Mouse (Mus musculus) megakaryocyte, embryonic 14.5 days (primary cell): ENCODE results near the gene Junb.

ENCODE experiments used
- FLI1 ChIP-seq: IDR thresholded peaks from 2 replicates; pipeline ENCODE4 v1.6.1; 2012; ENCODE audit warnings: low read length, inconsistent platforms, mixed read lengths
- GATA1 ChIP-seq: IDR thresholded peaks from 3 replicates; pipeline ENCODE4 v1.6.1; 2012; ENCODE audit warnings: mixed read lengths, low read length, inconsistent platforms, borderline replicate concordance

DNA sequence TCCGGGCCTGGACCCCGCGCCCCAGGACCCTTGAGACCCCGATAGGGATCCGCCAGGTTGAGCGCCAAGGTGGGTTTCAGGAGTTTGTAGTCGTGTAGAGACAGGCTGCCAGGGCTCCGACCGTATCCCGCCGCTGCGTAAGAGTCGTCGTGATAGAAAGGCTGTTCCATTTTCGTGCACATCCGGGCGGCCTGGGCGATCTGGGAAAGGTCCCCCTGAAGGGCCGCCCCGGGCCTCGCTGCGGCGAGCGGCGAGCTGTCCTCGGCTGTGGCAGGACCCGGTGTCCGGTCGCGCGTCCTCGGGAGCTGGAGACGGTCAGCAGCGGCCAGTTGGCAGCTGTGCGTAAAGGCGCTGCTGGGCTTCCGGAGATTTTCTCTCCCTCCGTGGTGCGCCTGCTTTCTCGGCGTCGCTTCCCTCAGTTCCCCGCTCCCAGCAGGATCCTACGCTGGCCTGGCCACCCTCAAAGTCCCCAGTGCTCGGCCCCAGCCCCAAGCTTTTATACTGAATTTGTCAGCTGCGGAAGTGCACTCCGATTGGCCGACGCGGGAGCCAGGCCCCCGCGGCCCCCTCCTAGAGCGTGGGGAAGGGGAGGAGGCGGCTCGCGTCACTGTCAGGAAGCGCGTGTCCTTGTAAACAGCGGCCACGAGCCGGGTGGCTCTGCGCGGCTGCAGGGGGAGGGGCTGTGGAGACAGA lies at the start of gene Junb:
- no peak for TF ChIP-seq GATA1
- TF ChIP-seq FLI1: peak; percentile 49; the same call in 1 of the 2 replicates
